ENCODE assay signal across 10 mouse cellular contexts in genomic region chr2:167368328-167368727, GRCm38 (mm10). TPM values are rescaled to one million over a fixed set of nuclear protein-coding genes. Genes with fewer than 3 reads are reported as not detected.
DNase-seq lines count a peak whose midpoint lies in the region; ATAC-seq lines count a peak whose summit lies in the region.
"Had no signal": no experiment of that assay in that cellular context is flagged by ENCODE, and none has a peak within 500 bp of the region (broad histone marks: within the 10 kb centered on the region; RNA-seq: fewer than 3 reads in every experiment).

No protein-coding gene starts in this region.

- DNase-seq in lung, adult 18-20 months, result peak; percentile 67 to 75
- DNase-seq in lung, postnatal 14 days, result no peak
- DNase-seq in thymus, postnatal 25 days, result peak; percentile 86
- DNase-seq in cerebellum, adult 18-20 months, result no peak
- no peak for DNase-seq in right cerebral cortex, postnatal 25 days
- no peak for DNase-seq in adrenal gland, postnatal 10 days
- DNase-seq: kidney, adult 11 months had no signal

- peak; percentile 87 for ATAC-seq in common myeloid progenitor, adult 5-6 weeks (replicated peaks; ENCODE audit: low read depth, poor library complexity, severe bottlenecking)
- peak; percentile 90 for ATAC-seq in megakaryocyte progenitor cell, adult 5-6 weeks (replicated peaks; ENCODE audit: poor library complexity)
- ATAC-seq: midbrain, embryonic 15.5 days had no signal

RNA-seq across cellular contexts. Expression of gene B4galt5, which starts 19.3 kb away (rescaled TPM):
- total RNA-seq in common myeloid progenitor, adult 5-6 weeks (2017), result 1.7 and 5.8 TPM in 2 replicates
- 14.6 and 23.7 TPM in 2 replicates for total RNA-seq in megakaryocyte progenitor cell, adult 5-6 weeks (2015)
- 15.4 and 24.2 TPM in 2 replicates for total RNA-seq in megakaryocyte progenitor cell, adult 5-6 weeks (2017)
- 10 to 100 TPM; 55.5 to 76.9 TPM for total RNA-seq in adrenal gland, postnatal 10 days (2021)

RNA-seq across cellular contexts. Expression of gene Slc9a8, which starts 53.2 kb away (rescaled TPM):
- total RNA-seq in common myeloid progenitor, adult 5-6 weeks (2017), result 19.3 and 29.1 TPM in 2 replicates
- total RNA-seq in megakaryocyte progenitor cell, adult 5-6 weeks (2015), result 25.5 and 37.4 TPM in 2 replicates
- 17.9 and 25.3 TPM in 2 replicates for total RNA-seq in megakaryocyte progenitor cell, adult 5-6 weeks (2017)
- 10 to 100 TPM; 28.8 to 37.0 TPM for total RNA-seq in adrenal gland, postnatal 10 days (2021)

Comparison
In these comparisons a context has a peak if more than half of its experiments do, and no peak if none do; other contexts are left out.
1. DNase-seq: peak in lung, adult 18-20 months (2 of 2) and thymus, postnatal 25 days (single experiment); none in lung, postnatal 14 days (single experiment), cerebellum, adult 18-20 months (0 of 2), right cerebral cortex, postnatal 25 days (single experiment) and adrenal gland, postnatal 10 days (single experiment).